Mouse (Mus musculus) liver, embryonic 12.5 days (tissue): ENCODE measurements around the gene Sapcd1. TPM values are rescaled to one million over a fixed set of nuclear protein-coding genes. Genes with fewer than 3 reads are reported as not detected.
A peak's percentile ranks its signal among the peaks of the same experiment; 100 is the strongest.

Source experiments
- ATAC-seq: fragments of 200-750 bp; cut with Nextera tagmentation; 2 replicates; pipeline ENCODE4 v1.8.0; 2017; ENCODE audit warnings: moderate number of reproducible peaks, mild to moderate bottlenecking, moderate library complexity
- H3K27ac ChIP-seq: fragments of 300-500 bp; sonication (generic); 2 replicates; pipeline ENCODE4 v1.5.1; 2016; ENCODE audit warnings: mild to moderate bottlenecking
- H3K27me3 ChIP-seq: fragments of 300-500 bp; sonication (generic); replicated peaks from 2 replicates; pipeline ENCODE4 v1.6.1; 2016; ENCODE audit warnings: mild to moderate bottlenecking, moderate library complexity
- H3K36me3 ChIP-seq: fragments of 300-500 bp; sonication (generic); 2 replicates; pipeline ENCODE4 v1.6.1; 2016; ENCODE audit warnings: mild to moderate bottlenecking, moderate library complexity
- H3K4me1 ChIP-seq: fragments of 300-500 bp; sonication (generic); 2 replicates; pipeline ENCODE4 v1.6.1; 2016
- H3K4me2 ChIP-seq: fragments of 300-500 bp; sonication (generic); 2 replicates; pipeline ENCODE4 v1.6.1; 2016; ENCODE audit warnings: mild to moderate bottlenecking, moderate library complexity
- H3K4me3 ChIP-seq: fragments of 300-500 bp; sonication (generic); 2 replicates; pipeline ENCODE4 v1.5.1; 2016; ENCODE audit warnings: mild to moderate bottlenecking, moderate library complexity
- H3K9ac ChIP-seq: fragments of 300-500 bp; sonication (generic); 2 replicates; pipeline ENCODE4 v1.6.1; 2016; ENCODE audit warnings: mild to moderate bottlenecking, moderate library complexity
- H3K9me3 ChIP-seq: fragments of 300-500 bp; sonication (generic); replicated peaks from 2 replicates; pipeline ENCODE4 v1.6.1; 2016; ENCODE audit warnings: mild to moderate bottlenecking, moderate library complexity
- WGBS: fragments of 180-500 bp; shearing (Covaris S2); methylation state at CpG from one replicate; pipeline ENCODE4 v1.1.7; 2016; ENCODE audit not compliant: insufficient replicate concordance; 5-methylcytosine and 5-hydroxymethylcytosine counted together
- polyA plus RNA-seq: library from polyadenylated mRNA; unstranded; fragments of >200 nt; fragmentation: Nextera tagmentation; extraction: Ambion mirVana; gene quantifications from 2 replicates; pipeline ENCODE4 v1.2.1, GENCODE M21; 2016

Gene Sapcd1
- polyA plus RNA-seq, 1 experiment from 2014 or later: 2.8 TPM

- peak overlapping the region; percentile 98 for H3K4me2 ChIP-seq
- H3K4me1 ChIP-seq: peaks cover 73% of the 10 kb centered on the region
- H3K27me3 ChIP-seq: no peaks in the 10 kb centered on the region
- H3K4me3 ChIP-seq: peak overlapping the region; percentile 88
- H3K36me3 ChIP-seq: peaks cover 33% of the 10 kb centered on the region
- no peaks in the 10 kb centered on the region for H3K9me3 ChIP-seq
- ATAC-seq: peak; percentile 46
- WGBS: under 1% methylated on average over 27 of the region's 27 CpGs
- H3K9ac ChIP-seq: peak overlapping the region; percentile 92
- peak overlapping the region; percentile 94 for H3K27ac ChIP-seq
Measured at GRCm38 (mm10) chr17:35050126-35050750, 22.4 kb upstream of the Sapcd1 start.

DNA sequence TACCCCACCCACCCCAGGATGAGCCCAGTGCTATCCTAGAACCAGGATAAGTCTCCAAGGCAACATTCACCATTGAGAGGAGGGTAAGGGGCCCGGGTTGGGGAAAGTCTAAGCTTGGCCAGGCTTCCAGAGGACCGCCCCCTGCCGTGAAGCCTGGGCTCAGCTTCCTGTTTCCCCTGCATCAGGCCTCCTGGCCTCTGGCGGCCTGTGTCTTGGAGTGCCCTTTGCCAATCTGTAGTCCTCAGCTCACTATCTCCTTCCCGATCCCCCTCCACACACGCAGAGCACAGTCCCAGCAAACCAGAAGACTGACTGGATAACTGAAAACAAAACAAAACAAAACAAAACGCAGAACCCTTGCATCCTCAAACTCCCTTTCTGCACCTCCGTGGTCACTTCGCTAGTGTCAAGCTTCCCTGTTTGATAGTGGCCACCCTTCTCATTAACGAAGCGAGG, 21.8 kb upstream of the Sapcd1 start, which contains the start of gene Clic1:
Gene Clic1 (plus strand): TSS at position 406 of the 456 bp plus-strand sequence.
- H3K4me2 ChIP-seq: peak within 1 kb of the TSS; percentile 98
- no peaks in the 10 kb centered on the region for H3K9me3 ChIP-seq
- peaks cover 79% of the 10 kb centered on the region for H3K4me1 ChIP-seq
- H3K4me3 ChIP-seq: peak within 1 kb of the TSS; percentile 88
- 2% methylated on average over 11 of the region's 11 CpGs for WGBS
- peak within 1 kb of the TSS; percentile 92 for H3K9ac ChIP-seq
- ATAC-seq: no peak
- H3K27ac ChIP-seq: peak within 1 kb of the TSS; percentile 94
- H3K27me3 ChIP-seq: no peaks in the 10 kb centered on the region
- peaks cover 26% of the 10 kb centered on the region for H3K36me3 ChIP-seq

GRCm38 (mm10) chr17:35048932-35049440, 21.2 kb upstream of the Sapcd1 start:
- Histone ChIP-seq H3K9me3 (no peaks in the 10 kb centered on the region), H3K4me3 (peak overlapping the region; percentile 88; the same call in 1 of the 2 replicates), H3K9ac (peak overlapping the region; percentile 92), H3K4me2 (peak overlapping the region; percentile 98), H3K27ac (peak overlapping the region; percentile 94), H3K4me1 (peaks cover 85% of the 10 kb centered on the region), H3K36me3 (peaks cover 20% of the 10 kb centered on the region), H3K27me3 (no peaks in the 10 kb centered on the region)
- ATAC-seq: no peak
- 36% methylated on average over 5 of the region's 5 CpGs for WGBS

- H3K4me3 ChIP-seq: peak overlapping the region; percentile 70
Measured at GRCm38 (mm10) chr17:35048149-35048931, 20.5 kb upstream of the Sapcd1 start.

DNA sequence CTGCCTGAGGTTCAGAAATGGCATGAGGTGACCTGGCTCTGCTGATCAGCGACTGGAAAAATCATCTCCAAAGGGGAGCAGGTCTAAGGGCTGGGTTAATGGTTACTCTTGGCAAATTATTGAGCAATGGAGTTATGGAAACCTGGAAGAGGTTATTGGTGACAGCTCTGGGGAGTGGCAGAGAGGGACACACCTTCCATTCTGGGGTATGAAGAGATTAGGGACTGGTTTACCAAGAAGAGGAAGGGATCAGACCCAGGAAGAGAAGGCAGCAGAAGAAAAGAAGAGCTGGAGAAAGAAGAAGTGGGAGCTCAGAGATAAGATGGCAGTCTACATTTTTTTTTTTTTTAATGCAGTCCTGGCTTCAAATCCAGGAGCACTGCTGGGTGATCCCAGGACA, 19.9 kb upstream of the Sapcd1 start:
- no peak for ATAC-seq
- Histone ChIP-seq H3K36me3 (peaks cover 7% of the 10 kb centered on the region), H3K27me3 (no peaks in the 10 kb centered on the region), H3K4me2 (peak overlapping the region; percentile 98), H3K27ac (peak overlapping the region; percentile 94), H3K9me3 (no peaks in the 10 kb centered on the region), H3K4me3 (peak overlapping the region; percentile 70), H3K9ac (peak overlapping the region; percentile 92), H3K4me1 (peaks cover 89% of the 10 kb centered on the region)
- WGBS: 4% methylated on average over 1 of the region's 1 CpGs

More at GRCm38 (mm10) chr17:35048149-35048931, 20.5 kb upstream of the Sapcd1 start:
- H3K4me2 ChIP-seq: peak overlapping the region; percentile 98
- no peaks in the 10 kb centered on the region for H3K27me3 ChIP-seq
- H3K4me1 ChIP-seq: peaks cover 88% of the 10 kb centered on the region
- WGBS: 4% methylated on average over 11 of the region's 11 CpGs
- H3K9me3 ChIP-seq: no peaks in the 10 kb centered on the region
- no peak for ATAC-seq
- H3K36me3 ChIP-seq: peaks cover 14% of the 10 kb centered on the region
- peak overlapping the region; percentile 94 for H3K27ac ChIP-seq
- peak overlapping the region; percentile 92 for H3K9ac ChIP-seq

DNA sequence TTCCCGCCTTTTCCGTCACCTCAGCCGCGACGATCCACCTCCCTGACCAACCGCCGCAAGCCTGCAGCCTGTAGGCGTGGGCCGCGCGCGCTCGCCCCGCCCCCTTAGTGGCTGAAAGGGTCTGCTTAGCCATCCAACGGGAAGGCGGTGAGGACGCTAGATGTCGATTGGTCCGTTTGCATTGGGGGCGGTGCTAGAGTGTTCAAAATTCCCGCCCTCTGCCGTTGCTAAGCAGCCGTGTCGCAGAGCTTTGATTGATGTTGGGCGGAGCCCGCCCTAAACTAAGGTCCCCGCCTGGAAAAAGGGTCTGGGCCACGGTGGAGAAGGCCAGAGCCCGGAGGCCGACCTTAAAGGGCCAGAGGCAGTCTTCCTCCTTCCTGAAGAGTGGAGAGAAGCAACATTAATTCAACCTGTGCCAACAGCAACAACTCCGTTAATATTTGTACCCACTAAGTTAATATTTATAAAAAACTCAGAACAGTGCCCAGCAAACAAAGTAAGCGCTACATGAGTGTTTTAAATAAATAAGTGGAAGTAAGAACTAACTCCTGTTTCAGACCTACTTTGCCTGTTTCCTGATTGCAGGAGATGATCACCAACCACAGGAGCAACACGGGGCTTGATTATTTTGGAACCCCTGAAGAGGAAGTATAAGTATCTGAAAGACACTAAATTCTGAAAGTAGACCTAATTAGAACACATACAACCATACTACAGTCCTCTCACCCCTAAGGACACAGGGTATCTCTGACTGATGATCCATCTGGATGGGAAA, 19.1 kb upstream of the Sapcd1 start, which contains the start of gene Msh5:
Gene Msh5 (minus strand): TSS at position 65 of the 775 bp plus-strand sequence.
- H3K36me3 ChIP-seq: no peaks in the 10 kb centered on the region
- peak within 1 kb of the TSS; percentile 70 for H3K4me3 ChIP-seq
- H3K27me3 ChIP-seq: no peaks in the 10 kb centered on the region
- WGBS: 2% methylated on average over 33 of the region's 33 CpGs
- no peaks in the 10 kb centered on the region for H3K9me3 ChIP-seq
- peak within 1 kb of the TSS; percentile 94 for H3K27ac ChIP-seq
- peak within 1 kb of the TSS; percentile 98 for H3K4me2 ChIP-seq
- peak; percentile 88 for ATAC-seq
- H3K4me1 ChIP-seq: peaks cover 86% of the 10 kb centered on the region
- peak within 1 kb of the TSS; percentile 92 for H3K9ac ChIP-seq

GRCm38 (mm10) chr17:35045807-35046680, 18.2 kb upstream of the Sapcd1 start:
- Histone ChIP-seq H3K4me2 (peak overlapping the region; percentile 98), H3K9ac (peak overlapping the region; percentile 89), H3K4me1 (peaks cover 85% of the 10 kb centered on the region), H3K36me3 (no peaks in the 10 kb centered on the region), H3K27ac (peak overlapping the region; percentile 94), H3K9me3 (no peaks in the 10 kb centered on the region), H3K27me3 (no peaks in the 10 kb centered on the region), H3K4me3 (peak overlapping the region; percentile 70)
- ATAC-seq: no peak
- WGBS: 3% methylated on average over 48 of the region's 48 CpGs

DNA sequence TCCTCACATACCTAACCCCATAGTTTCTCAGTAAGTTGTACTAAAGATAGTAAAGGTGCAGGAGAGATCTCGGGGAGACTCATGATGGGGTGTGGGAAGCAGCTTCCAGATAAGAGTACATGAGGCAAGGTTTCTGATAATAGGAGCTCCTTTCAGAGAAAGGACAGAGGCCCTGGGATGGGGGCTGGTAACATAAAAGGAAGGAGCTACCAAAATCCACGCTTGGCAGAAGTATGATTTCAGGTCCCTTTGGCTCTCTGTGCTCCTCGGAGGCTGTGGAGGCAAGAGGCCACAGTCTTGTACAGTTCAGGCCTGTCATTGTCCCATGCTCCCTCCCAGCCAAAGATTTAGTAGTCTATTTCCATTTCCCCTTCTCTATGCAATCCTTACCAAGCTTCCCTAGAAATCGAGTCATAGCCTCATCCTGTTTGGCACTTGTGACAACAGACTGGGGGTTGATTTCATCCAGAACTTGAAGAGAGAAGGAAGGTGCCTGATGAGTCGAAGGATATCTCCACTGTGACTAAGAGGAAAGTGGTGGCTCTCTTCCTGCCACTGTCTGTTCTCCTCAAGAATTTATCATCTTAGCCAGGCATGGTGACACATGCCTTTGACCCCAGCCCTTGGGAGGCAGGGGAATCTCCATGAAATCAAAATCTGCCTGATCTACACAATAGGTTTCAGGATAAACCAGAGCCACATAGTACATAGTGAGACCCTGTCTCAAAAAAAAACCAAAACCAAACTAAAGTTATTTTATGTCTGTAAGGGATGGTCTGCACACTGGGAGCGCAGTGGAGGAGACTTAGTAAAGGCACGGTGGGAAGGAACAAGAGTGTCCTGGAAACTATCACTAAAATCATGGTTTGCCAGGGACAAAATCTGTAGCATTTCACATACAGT, 17.3 kb upstream of the Sapcd1 start:
- Histone ChIP-seq H3K4me1 (peaks cover 85% of the 10 kb centered on the region), H3K9me3 (no peaks in the 10 kb centered on the region), H3K4me3 (peak overlapping the region; percentile 70), H3K36me3 (no peaks in the 10 kb centered on the region), H3K27me3 (no peaks in the 10 kb centered on the region), H3K9ac (peak overlapping the region; percentile 89), H3K4me2 (peak overlapping the region; percentile 98), H3K27ac (peak overlapping the region; percentile 94)
- peak; percentile 58 for ATAC-seq
- 26% methylated on average over 7 of the region's 7 CpGs for WGBS

- Histone ChIP-seq H3K9ac (no peak overlapping the region), H3K36me3 (no peaks in the 10 kb centered on the region), H3K27ac (peak overlapping the region; percentile 94), H3K4me2 (peak overlapping the region; percentile 98; the same call in 1 of the 2 replicates), H3K9me3 (no peaks in the 10 kb centered on the region), H3K27me3 (no peaks in the 10 kb centered on the region), H3K4me1 (peaks cover 84% of the 10 kb centered on the region), H3K4me3 (no peak overlapping the region)
- ATAC-seq: no peak
- 69% methylated on average over 4 of the region's 4 CpGs for WGBS
Measured at GRCm38 (mm10) chr17:35043794-35044193, 16.0 kb upstream of the Sapcd1 start.
